Mouse (Mus musculus) liver, postnatal 0 days (tissue): ENCODE measurements around the gene Hmgb4.

Experiments used
- CTCF ChIP-seq: sonication (generic); IDR thresholded peaks from 2 replicates; pipeline ENCODE4 v1.5.1; 2016; ENCODE audit warnings: antibody characterized with exemption, low read depth
- EP300 ChIP-seq: IDR thresholded peaks from 2 replicates; pipeline ENCODE4 v1.6.1; 2016; ENCODE audit warnings: antibody characterized with exemption, low read depth, mild to moderate bottlenecking

- TF ChIP-seq CTCF (no peak), EP300 (no peak)
These were observed 4.6 kb upstream of the Hmgb4 start for GRCm38 (mm10) chr4:128265341-128265740.
